Mouse (Mus musculus) brain, embryonic 14.5 days (tissue): ENCODE results near the gene Lrp4. TPM values are rescaled to one million over a fixed set of nuclear protein-coding genes. Genes with fewer than 3 reads are reported as not detected.

ENCODE experiments used
- DNase-seq: peaks from one replicate; pipeline ENCODE4 v3.0.0-alpha.2; 2011; ENCODE audit warnings: low read depth
- CTCF ChIP-seq: fragments of 200-500 bp; IDR thresholded peaks from 2 replicates; pipeline ENCODE4 v1.5.1; 2012; ENCODE audit warnings: inconsistent platforms, mild to moderate bottlenecking, moderate library complexity, borderline replicate concordance; ENCODE audit not compliant: insufficient read depth, insufficient read length; ENCODE audit errors: extremely low read depth
- POLR2A ChIP-seq: fragments of 200-500 bp; IDR thresholded peaks from 2 replicates; pipeline ENCODE4 v1.6.1; 2012; ENCODE audit warnings: mild to moderate bottlenecking, inconsistent platforms, borderline replicate concordance; ENCODE audit not compliant: poor library complexity, insufficient read depth, insufficient read length, severe bottlenecking; ENCODE audit errors: extremely low read depth
- polyA plus RNA-seq: library from polyadenylated mRNA; depleted of rRNA; stranded (reverse); fragments of >200 nt; gene quantifications from 2 replicates; pipeline ENCODE4 v1.2.3, GENCODE M21; 2012; rRNA removed

Lrp4 gene
- polyA plus RNA-seq = 9.0 and 12.4 TPM in 2 replicates

DNA sequence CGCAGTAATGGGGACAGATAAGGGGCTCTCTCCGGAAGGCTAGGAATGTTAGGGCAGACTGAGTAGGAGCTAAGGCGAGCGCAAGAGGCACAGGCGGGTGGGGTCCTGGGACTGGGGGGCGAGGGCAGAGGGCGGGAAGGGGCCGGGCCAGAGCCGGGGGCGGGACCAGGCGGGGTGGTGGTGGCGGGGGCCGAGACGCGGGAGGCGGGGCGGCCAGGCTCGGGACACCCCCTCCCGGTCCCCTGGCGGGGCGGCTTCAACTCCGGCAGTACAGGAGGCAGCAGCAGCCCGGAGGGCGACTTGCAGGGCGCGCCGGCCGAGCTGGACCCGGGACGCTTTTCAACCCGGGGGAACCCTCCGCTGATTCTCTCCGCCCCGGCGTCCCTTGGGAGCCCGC is at the start of gene Lrp4:
Gene Lrp4 (plus strand): TSS at position 253 of the 397 bp plus-strand sequence.
- TF ChIP-seq POLR2A = no peak
- TF ChIP-seq CTCF = no peak
- DNase-seq = peak; percentile 74

DNA sequence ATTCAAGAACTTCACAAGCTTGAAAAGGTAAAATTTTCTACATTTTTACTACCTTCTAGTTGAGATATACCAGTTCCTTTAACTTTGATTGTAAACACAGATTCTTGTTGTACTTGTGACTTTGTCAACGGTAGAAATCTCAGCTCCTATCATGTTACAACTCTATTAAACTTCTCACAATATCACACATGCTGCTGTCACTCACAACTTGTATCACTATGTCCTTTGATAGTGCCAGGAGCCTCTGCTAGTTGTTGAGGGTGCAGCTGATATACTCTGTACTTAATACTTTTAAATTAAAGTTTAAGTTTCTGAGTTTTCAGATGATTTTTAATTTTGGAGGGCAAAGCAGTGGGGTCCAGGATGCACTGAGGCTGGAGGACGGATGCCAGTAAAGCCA is 49.3 kb upstream of the Lrp4 start:
- no peak for TF ChIP-seq POLR2A
- no peak for TF ChIP-seq CTCF
- no peak for DNase-seq

DNA sequence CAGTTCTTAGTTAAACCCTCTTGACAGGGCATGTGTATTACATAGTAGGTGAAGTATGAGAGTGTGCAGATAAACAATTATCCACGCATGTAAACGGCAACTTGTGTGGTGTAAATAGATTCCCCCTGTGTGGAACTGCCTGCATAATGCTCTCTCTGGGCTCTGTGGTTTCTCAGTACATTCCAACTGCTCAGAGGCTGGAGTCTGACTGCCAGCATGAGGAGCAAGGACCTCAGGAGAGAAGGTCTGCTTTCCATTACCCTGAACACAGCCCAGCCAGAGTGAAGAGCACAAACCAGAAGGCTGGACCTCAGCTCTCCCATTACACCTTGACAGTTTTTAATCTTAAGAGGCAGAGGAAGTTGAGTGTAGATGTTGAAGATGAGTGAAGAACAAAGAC is 45.8 kb upstream of the Lrp4 start:
- no peak for DNase-seq
- no peak for TF ChIP-seq CTCF
- no peak for TF ChIP-seq POLR2A

DNA sequence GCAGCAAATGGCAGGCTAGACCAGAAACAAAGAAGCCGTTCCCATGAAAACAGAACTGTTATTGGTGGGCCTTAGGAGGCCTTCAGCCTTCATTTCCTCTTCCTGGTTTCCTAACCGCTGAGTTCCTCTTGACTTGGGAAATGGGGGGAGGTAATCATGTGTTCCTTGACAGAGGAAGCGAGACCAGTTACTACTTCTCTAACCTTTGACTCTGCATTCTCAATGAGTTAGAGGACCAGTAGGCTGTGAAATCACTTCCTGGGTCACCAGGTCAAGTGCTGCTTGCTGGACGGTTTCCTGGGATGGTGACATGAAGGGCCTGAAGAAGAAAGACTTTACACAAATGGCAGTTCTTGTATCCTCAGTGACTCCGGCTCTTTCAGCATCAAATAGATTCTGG is 45.0 kb upstream of the Lrp4 start:
- no peak for TF ChIP-seq CTCF
- no peak for TF ChIP-seq POLR2A
- DNase-seq = no peak

DNA sequence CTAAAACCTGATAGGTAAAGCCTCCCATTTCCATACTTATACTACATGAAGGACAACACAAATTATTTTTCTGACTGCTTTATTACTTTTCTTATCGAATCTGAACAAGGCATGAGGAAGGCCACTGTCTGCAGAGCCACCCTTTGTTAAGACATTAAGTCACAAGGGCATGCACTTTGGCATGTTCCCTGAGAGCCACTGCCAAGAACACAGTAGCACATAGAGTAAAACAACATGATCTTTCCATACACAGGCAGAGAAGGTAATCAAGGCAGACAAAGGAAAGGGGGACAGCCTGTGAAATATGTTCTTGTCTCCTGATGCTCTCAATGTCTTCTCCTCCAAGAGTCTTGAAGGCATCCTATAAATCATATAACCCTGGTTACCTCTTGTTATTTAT is 43.5 kb upstream of the Lrp4 start:
- DNase-seq = no peak
- TF ChIP-seq CTCF = no peak
- TF ChIP-seq POLR2A = no peak

DNA sequence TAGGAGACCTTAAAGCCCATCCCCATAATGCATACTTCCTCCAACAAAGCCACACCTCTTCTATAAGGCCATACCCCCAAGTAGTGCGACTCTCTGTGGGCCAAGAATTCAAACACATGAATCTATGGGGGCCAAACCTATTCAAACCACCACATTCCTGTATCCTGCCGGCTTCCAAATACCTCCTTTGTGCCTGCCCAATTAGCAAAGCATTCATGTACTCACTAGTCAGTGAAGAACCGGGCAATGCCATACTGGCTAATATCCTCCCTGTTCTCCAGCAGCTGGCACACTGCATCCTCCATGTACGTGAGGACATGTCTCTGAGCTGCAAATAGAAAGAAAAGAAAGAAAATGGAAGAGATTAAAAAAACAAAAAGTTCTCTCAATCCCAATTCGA is 35.7 kb upstream of the Lrp4 start:
- TF ChIP-seq CTCF (no peak), POLR2A (no peak)
- DNase-seq = peak; percentile 55

DNA sequence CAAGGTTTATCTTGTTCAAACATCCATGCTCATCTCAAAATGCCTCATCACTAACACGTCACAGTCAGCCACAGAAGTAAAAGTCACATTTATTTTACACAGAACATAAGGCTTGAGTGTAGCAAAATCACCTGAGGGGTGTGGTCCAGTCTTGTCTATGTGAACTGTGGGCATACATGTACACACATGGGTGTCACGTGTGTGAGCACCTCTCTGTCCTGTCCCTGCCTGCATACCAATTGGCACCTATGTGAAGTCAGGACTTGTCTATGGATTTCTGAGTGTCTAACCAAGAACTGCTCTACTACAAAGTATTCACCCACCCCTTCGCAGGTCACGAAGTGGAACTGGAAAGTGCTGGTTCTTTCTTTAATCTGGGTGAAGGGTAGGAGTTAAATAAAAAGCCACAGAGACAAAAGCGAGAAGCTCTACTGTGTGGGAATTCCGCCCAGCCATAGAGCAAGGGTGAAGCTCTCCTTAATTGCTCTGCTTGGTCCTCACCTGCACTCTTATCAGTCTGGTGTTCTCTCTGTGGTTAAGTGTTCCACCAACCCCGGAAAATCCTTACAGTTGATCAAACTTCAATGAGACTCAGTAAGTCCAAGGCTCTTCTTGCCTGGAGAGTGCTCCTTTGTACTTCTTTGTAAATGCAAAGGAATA is 33.1 kb upstream of the Lrp4 start:
- TF ChIP-seq POLR2A (no peak), CTCF (no peak)
- no peak for DNase-seq

DNA sequence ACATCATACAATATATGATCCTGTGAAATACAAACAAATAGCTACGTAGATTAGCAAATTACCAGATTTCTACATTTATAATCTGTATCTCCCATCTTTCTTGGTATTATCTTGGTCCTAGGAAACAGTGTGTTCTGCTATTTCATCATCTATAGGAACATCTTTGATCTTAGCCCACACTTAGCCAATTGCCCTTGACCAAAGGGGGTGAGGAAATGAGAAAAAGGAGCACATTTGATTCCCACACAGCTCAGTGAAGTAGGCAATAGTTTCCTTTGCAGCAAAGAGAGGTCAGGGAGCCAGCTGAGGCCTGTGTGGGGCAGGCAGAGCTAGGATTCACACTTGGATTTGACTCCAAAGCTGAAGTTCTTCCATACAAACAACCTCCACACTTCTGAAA is 31.0 kb upstream of the Lrp4 start:
- no peak for DNase-seq
- no peak for TF ChIP-seq CTCF
- no peak for TF ChIP-seq POLR2A

DNA sequence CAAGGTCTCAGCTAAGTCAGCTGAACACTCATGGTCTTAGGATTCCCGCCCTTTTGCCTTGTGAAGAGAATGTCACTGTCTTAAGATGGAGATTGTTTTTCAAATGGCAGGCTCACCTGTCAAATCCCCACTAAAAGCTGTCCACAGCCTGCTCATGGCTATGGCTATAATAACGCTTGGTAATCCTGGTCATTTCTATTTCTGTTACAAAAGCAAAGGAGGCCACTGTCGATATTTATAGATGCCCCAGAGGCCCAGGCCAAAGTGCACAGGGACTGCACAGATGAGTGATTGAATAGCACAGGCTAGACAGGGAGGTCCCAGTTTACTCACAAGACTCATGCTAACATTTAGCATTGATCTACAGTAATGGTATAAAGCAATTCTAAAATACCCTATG is 28.2 kb upstream of the Lrp4 start:
- TF ChIP-seq CTCF (no peak), POLR2A (no peak)
- no peak for DNase-seq

DNA sequence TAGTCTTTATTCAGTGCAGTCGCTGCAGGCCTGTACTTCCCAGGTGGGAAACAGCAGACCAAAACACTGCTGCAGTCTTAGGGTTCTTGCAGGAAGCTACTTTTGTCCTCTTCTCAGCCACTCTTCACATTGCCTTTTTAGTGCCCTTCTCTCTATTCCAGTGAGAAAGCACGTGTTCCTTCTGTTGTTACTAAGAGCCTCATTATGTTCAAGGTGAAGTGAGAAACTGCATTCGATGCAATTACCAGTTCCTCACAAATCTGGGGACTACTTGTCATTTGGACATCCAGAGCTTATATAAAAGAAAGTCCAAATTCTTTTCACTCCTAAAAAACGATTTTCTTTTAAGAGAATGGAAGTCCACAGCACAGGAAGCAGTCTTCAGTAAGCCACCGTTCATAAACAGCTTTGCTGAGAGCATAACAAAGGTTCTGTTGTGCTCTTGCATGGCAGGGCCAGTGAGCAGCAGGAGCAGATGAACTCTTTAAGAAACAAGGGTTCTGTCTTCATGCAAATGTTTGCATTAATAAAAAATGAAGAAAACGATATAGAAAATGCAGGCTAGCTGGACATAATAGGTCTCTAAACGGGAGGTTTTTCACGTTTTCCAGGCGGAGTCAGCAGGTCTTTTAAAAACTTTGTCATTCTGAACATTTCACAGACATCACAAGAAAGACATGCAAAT is 27.3 kb upstream of the Lrp4 start:
- DNase-seq = peak; percentile 86
- TF ChIP-seq CTCF = no peak
- TF ChIP-seq POLR2A = no peak

DNA sequence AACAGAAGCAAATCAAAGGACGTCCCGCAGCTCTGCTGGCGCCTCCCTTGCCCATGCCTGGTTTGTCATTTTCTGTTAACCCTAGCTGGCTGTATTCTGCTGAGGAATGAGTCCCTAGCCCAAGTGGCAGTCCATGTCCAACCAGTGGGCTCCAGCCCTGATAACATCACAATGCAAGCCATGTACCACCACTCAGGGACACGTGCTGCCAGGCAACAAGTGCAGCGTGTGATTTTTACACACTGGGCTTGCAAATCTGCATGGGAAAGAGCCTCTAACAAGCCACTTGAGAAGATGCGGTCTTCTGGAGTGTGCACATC is 26.8 kb upstream of the Lrp4 start:
- peak; percentile 91 for DNase-seq

DNA sequence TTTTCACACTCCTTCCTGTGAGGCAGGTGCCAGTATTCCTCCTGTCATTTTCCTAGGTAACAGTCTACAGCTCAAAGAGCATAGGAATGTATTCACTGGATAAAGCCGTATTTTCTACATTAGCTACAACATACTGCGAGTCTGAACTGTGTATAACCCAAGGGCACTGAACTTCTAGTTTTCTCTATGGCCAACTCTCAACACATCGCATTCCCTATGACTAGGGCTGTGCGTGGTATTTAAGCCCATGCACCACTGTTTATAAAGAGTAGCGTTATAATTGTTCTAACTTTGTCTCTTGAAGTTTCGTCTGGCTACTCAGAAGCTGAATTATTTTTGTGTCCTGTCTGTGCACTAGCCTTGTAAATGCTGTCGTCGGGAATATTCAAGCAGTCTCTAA is 20.6 kb upstream of the Lrp4 start:
- DNase-seq = no peak
- TF ChIP-seq CTCF (no peak), POLR2A (no peak)

More for the DNA sequence above, 26.8 kb upstream of the Lrp4 start:
- no peak for TF ChIP-seq CTCF
- no peak for TF ChIP-seq POLR2A
